Mouse (Mus musculus): Measurements from ENCODE around the gene Dgcr8. TPM values are rescaled to one million over a fixed set of nuclear protein-coding genes. Genes with fewer than 3 reads are reported as not detected.

Gene Dgcr8
- 34.4 and 36.1 TPM in 2 replicates for polyA plus RNA-seq (2012; rRNA removed)

DNA sequence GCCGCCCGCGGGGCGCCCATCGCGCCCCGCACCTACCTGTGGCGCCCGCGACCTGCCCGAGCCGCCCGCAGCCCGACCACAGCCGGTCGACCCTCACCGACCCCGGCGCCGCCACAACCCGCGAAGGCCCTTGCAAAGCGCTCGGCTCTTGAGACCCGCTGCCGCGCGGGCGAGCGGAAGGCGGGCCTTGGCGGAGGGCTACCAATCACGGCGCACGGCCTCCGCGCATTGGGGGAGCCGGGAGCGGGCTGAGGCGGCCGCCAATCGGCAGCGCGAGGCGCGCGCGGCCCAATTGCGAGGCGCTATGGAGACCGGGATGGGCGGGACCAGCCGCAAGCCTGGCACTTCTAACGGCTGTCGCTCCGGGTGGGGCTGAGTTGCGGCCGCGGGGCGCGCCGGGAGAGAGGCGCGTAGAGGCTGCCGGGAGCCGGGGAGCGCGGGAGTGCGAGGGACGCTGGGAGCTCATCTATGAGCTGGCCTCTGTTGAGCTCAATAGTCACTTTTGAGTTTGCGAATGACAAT, at the start of gene Dgcr8:
Dgcr8 (minus strand) TSS at position 180 of the 522 bp plus-strand sequence.

GRCm38 (mm10) chr16:18258221-18258620, 30.8 kb downstream of the Dgcr8 start, which contains the start of gene Gm49776:
Gene Gm49776, minus strand, starts transcription at chr16:18258321.

DNA sequence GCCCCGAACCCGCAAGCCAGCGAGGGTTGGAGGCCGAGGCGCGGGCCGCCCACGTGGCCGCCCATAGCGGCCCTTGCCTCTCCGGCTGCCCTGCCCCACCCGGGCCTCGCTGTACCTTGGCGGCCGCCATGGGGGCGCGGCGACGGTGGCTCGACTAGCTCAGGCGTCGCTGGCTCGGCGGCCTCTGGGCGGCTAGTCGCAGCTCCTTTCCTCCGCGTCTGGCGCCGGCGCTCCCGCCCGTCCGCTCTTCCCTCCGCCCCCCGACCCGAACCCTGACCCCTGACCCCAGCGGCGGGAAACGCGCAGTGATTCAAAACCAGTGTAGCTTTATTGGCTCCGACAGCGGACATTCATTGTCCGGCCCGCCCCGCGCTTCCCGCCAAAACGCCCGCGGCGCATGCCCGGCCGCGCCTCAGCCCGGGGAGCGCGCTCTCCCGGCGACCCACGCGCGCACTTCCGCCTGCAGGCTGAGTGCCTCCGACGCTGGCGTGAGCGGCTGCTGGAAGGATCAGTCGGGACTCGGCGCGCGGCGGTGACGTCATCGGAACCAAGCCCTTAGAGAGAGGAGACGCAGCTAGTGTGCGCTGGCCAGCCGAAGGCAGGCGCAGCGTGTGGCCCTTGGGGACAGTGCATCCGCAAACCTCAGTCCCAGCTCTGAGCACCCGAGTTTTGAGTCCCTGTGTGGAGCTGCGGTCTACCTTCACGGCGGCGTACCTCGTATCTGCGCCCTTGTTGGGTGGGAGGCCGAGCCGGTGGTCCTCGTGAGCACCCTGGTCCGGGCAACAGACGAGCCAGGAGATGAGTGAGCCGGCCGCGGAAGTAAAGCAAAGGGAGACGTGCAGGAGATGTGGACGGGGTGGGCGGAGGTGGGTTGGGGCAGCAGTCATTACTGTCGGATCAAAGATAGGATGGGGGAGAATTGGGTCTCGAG, 40.3 kb downstream of the Dgcr8 start, which contains the start of the genes Trmt2a and Ranbp1:
Trmt2a (plus strand) TSS at position 247 of the 931 bp plus-strand sequence.
Ranbp1 (minus strand) TSS at position 300 of the 931 bp plus-strand sequence.

GRCm38 (mm10) chr16:18234671-18235388, 54.2 kb downstream of the Dgcr8 start, which contains the start of gene Zdhhc8:
Gene Zdhhc8, minus strand, starts transcription at chr16:18235136.

GRCm38 (mm10) chr16:18217579-18217978, 71.5 kb downstream of the Dgcr8 start, which contains the start of gene Ccdc188:
Gene Ccdc188, plus strand, starts transcription at chr16:18217879.

Other genes starting within 250 kb of the Dgcr8 start
- 118 and 150 TPM in 2 replicates for gene Dgcr6, start 236.4 kb downstream of the Dgcr8 start, polyA plus RNA-seq (2012; rRNA removed)
- gene Prodh, start 199.0 kb downstream of the Dgcr8 start, polyA plus RNA-seq (2012; rRNA removed) = 32.9 and 50.5 TPM in 2 replicates
- 8.3 and 8.8 TPM in 2 replicates for gene Rtn4r, start 161.6 kb downstream of the Dgcr8 start, polyA plus RNA-seq (2012; rRNA removed)
- not detected in 2 replicates for gene Ccdc188, start 71.4 kb downstream of the Dgcr8 start, polyA plus RNA-seq (2012; rRNA removed)
- gene Zdhhc8, start 54.1 kb downstream of the Dgcr8 start, polyA plus RNA-seq (2012; rRNA removed) = 210 and 213 TPM in 2 replicates
- 51.5 and 61.1 TPM in 2 replicates for gene Trmt2a, start 40.6 kb downstream of the Dgcr8 start, polyA plus RNA-seq (2012; rRNA removed)
- gene Ranbp1, start 40.5 kb downstream of the Dgcr8 start, polyA plus RNA-seq (2012; rRNA removed) = 91.9 and 212 TPM in 2 replicates
- gene Gm49776, start 30.9 kb downstream of the Dgcr8 start, polyA plus RNA-seq (2012; rRNA removed) = not detected in 2 replicates
- gene Tango2, start 58.9 kb upstream of the Dgcr8 start, polyA plus RNA-seq (2012; rRNA removed) = 32.7 and 39.2 TPM in 2 replicates
- 51.0 and 55.5 TPM in 2 replicates for gene Arvcf, start 58.9 kb upstream of the Dgcr8 start, polyA plus RNA-seq (2012; rRNA removed)
- 24.0 and 26.5 TPM in 2 replicates for gene Txnrd2, start 137.1 kb upstream of the Dgcr8 start, polyA plus RNA-seq (2012; rRNA removed)
- 211 and 223 TPM in 2 replicates for gene Comt, start 137.6 kb upstream of the Dgcr8 start, polyA plus RNA-seq (2012; rRNA removed)
- 17.8 and 20.3 TPM in 2 replicates for gene Gnb1l, start 209.5 kb upstream of the Dgcr8 start, polyA plus RNA-seq (2012; rRNA removed)
- gene Rtl10, start 209.7 kb upstream of the Dgcr8 start, polyA plus RNA-seq (2012; rRNA removed) = 25.2 and 29.5 TPM in 2 replicates